9 mouse cellular contexts compared by ENCODE assay signal in the genomic region with DNA sequence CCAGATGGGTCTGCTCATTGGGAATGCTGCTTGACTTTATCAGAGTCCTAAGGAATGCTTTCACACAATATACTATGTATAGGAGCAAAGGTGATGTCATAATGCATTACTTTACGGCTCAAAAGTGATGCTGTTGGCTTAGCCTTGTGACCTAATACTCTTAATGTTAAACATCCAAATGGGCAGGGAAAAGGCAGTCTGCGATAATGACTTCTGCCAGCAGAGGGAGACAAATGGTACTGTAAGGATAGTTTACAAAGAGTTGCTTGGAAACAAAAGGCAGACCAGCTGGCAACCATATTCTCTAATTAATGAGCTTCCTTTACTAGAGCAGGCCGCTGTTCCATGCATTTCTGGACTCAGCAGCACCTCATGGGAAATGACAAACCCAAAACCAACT. TPM values are rescaled to one million over a fixed set of nuclear protein-coding genes. Genes with fewer than 3 reads are reported as not detected.
DNase-seq lines count a peak whose midpoint lies in the region; ATAC-seq lines count a peak whose summit lies in the region.
"Had no signal": no experiment of that assay in that cellular context is flagged by ENCODE, and none has a peak within 500 bp of the region (broad histone marks: within the 10 kb centered on the region; RNA-seq: fewer than 3 reads in every experiment).

No protein-coding gene starts in this region.

- H3K9ac ChIP-seq in hindbrain, embryonic 16.5 days (ENCODE audit: low read depth, low read length), result no peak overlapping the region

- peak overlapping the region; percentile 70 for H3K27ac ChIP-seq in hindbrain, embryonic 16.5 days (ENCODE audit: low read depth, low read length)

- no peak overlapping the region for H3K4me2 ChIP-seq in hindbrain, embryonic 16.5 days (ENCODE audit: low read length)

- DNase-seq in NIH3T3 (ENCODE audit: low read depth), result peak; percentile 97
- DNase-seq in cerebellum, adult 18-20 months, result peak; percentile 92 to 93
- DNase-seq in layer of hippocampus, postnatal 25 days (ENCODE audit: extremely low spot score in 1 of 2, low spot score in 1 of 2), result peak; percentile 75 to 97
- peak; percentile 97 for DNase-seq in lung, postnatal 36 days
- DNase-seq in right cerebral cortex, adult 2 months (ENCODE audit: low spot score in 2 of 2), result peak; percentile 92 to 94
- DNase-seq in urinary bladder, postnatal 14 days (ENCODE audit: low spot score), result peak; percentile 92

- H3K27me3 ChIP-seq in hindbrain, embryonic 16.5 days (replicated peaks; ENCODE audit: control insufficient read depth, insufficient read depth, low read length), result no peaks in the 10 kb centered on the region

- H3K9me3 ChIP-seq in hindbrain, embryonic 16.5 days (ENCODE audit: control insufficient read depth, low read length), result no peaks in the 10 kb centered on the region

- H3K36me3 ChIP-seq in hindbrain, embryonic 16.5 days (ENCODE audit: control insufficient read depth, insufficient read depth, low read length), result peaks cover 14% of the 10 kb centered on the region; the same call in 1 of the 2 replicates

- H3K4me1 ChIP-seq in hindbrain, embryonic 16.5 days (ENCODE audit: control insufficient read depth, insufficient read depth, low read depth, low read length), result peaks cover 6% of the 10 kb centered on the region

- H3K4me3 ChIP-seq in hindbrain, embryonic 16.5 days (ENCODE audit: low read length), result no peak overlapping the region
- H3K4me3 ChIP-seq: myocyte had no signal

- 16% methylated on average over 3 of the region's 3 CpGs for WGBS in hindbrain, embryonic 16.5 days

- peak; percentile 59 for ATAC-seq in frontal cortex, adult (ENCODE audit: low TSS enrichment)
- ATAC-seq in hindbrain, embryonic 16.5 days, result peak; percentile 66

RNA-seq across cellular contexts. Expression of a gene that starts 35.7 kb away (rescaled TPM):
- polyA plus RNA-seq in hindbrain, embryonic 16.5 days (2015; fragmentation: Nextera tagmentation; extraction: Ambion mirVana), result 0.35 and 0.38 TPM in 2 replicates
- total RNA-seq in layer of hippocampus, postnatal 25 days (2021), result 1 to 10 TPM; 1.7 to 2.1 TPM

RNA-seq across cellular contexts. Expression of a gene that starts 51.0 kb away (rescaled TPM):
- polyA plus RNA-seq in hindbrain, embryonic 16.5 days (2015; fragmentation: Nextera tagmentation; extraction: Ambion mirVana), result not detected in 2 replicates
- not detected for total RNA-seq in layer of hippocampus, postnatal 25 days (2021)
- polyA plus RNA-seq: myocyte had no signal
